Mouse (Mus musculus) heart, postnatal 0 days (tissue): Measurements from ENCODE around the gene Tdrd7.

Experiments
- CTCF ChIP-seq: IDR thresholded peaks from 2 replicates; pipeline ENCODE4 v1.5.1; 2016; ENCODE audit warnings: antibody characterized with exemption, control low read depth, low read depth
- EP300 ChIP-seq: IDR thresholded peaks from 2 replicates; pipeline ENCODE4 v1.6.1; 2016; ENCODE audit warnings: antibody characterized with exemption, low read depth

DNA sequence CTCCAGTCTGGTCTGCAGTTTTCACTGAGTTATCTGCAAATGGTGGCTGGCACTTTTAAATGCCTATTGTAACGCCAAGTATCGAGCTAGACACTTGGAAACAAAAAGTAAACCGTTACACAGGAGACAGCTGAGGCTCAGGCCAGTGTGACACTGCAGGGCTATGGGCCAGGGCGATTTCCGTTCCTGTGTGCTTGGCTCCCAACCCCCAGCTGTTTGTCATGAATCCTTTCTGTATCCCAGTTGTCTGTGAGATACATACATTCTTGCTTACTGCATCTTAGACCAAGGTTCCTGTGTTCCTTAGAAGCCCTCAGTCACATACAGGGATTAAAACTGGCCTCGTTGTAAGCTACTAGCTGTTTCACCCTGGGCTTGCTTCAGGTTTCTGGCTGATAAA, 63.1 kb downstream of the Tdrd7 start:
- no peak for TF ChIP-seq CTCF
- no peak for TF ChIP-seq EP300
